Mouse (Mus musculus) retina, postnatal 7 days (tissue): ENCODE data around the gene Man1a.

Experiments
- DNase-seq: peaks from one replicate; pipeline ENCODE4 v3.0.0-alpha.2; 2012; ENCODE audit warnings: low read depth, low spot score

Gene Man1a

GRCm38 (mm10) chr10:53917517-53917916 is 158.9 kb downstream of the Man1a start:
- DNase-seq: no peak

GRCm38 (mm10) chr10:53915719-53916118 is 160.7 kb downstream of the Man1a start:
- DNase-seq: no peak

GRCm38 (mm10) chr10:53914974-53915609 is 161.3 kb downstream of the Man1a start:
- no peak for DNase-seq

- no peak for DNase-seq
Observed at GRCm38 (mm10) chr10:53913546-53914312, 162.7 kb downstream of the Man1a start.

GRCm38 (mm10) chr10:53889512-53889911 is 186.9 kb downstream of the Man1a start:
- no peak for DNase-seq

GRCm38 (mm10) chr10:53888382-53889110 is 187.9 kb downstream of the Man1a start:
- DNase-seq: no peak

GRCm38 (mm10) chr10:53886475-53886874 is 189.9 kb downstream of the Man1a start:
- DNase-seq: no peak

- no peak for DNase-seq
Observed at GRCm38 (mm10) chr10:53881310-53881709, 195.1 kb downstream of the Man1a start.

- no peak for DNase-seq
Observed at GRCm38 (mm10) chr10:53875896-53876295, 200.5 kb downstream of the Man1a start.

GRCm38 (mm10) chr10:53874191-53874590 is 202.2 kb downstream of the Man1a start:
- no peak for DNase-seq

GRCm38 (mm10) chr10:53863486-53864357 is 212.7 kb downstream of the Man1a start:
- peak; percentile 44 for DNase-seq

GRCm38 (mm10) chr10:53859879-53860278 is 216.5 kb downstream of the Man1a start:
- DNase-seq: no peak

GRCm38 (mm10) chr10:53859224-53859623 is 217.2 kb downstream of the Man1a start:
- no peak for DNase-seq
